Comparison of ENCODE assay signal across 8 mouse cellular contexts in the genomic region with DNA sequence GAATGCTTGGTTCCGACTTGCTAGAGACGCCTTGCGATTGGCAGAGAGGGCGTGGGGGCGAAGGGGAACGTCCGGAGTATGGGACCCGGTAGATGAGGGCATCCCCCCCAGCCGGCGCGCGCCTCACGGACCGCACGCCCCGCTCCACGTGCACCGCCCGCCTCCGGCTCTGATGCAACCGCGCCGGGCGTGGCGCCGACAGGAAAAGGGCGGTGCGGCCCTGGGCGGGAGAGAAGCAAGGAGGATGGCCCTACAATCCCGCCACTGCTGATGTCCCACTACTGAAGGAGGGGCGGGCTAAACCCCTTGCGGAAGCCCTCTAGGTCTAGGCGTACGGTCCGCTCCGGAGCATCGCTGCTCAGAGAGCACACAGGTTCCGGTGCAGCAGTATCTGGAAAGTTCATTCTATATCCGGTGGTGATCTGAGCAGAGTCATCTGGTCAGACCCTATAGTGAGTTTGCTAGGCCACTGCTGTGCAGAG. TPM values are rescaled to one million over a fixed set of nuclear protein-coding genes. Genes with fewer than 3 reads are reported as not detected.
DNase-seq lines count a peak whose midpoint lies in the region; ATAC-seq and TF ChIP-seq lines count a peak whose summit lies in the region.

No protein-coding gene starts in this region.

- peak; percentile 81 for DNase-seq in ES-E14 (ENCODE audit: low read depth, low spot score)
- DNase-seq in cerebellum, adult 11-12 months = peak; percentile 91
- peak; percentile 86 for DNase-seq in heart, postnatal 25 days (ENCODE audit: low spot score)
- peak; percentile 77 to 81 for DNase-seq in layer of hippocampus, adult 18-20 months (ENCODE audit: low spot score in 2 of 2)
- peak; percentile 95 for DNase-seq in lung, embryonic 14.5 days
- peak; percentile 82 for DNase-seq in testis, postnatal 14 days (ENCODE audit: low spot score)

- H3K27me3 ChIP-seq in forebrain, embryonic 15.5 days = no peaks in the 10 kb centered on the region
- no peaks in the 10 kb centered on the region for H3K27me3 ChIP-seq in lung, embryonic 14.5 days (ENCODE audit: insufficient read depth, low read length)

- H3K4me1 ChIP-seq in ES-E14 (ENCODE audit: control insufficient read depth in 2 of 2, insufficient read depth in 2 of 2, low read length in 2 of 2, poor library complexity in 1 of 2) = peaks cover 3 to 25% of the 10 kb centered on the region in 2 experiments
- peaks cover 9% of the 10 kb centered on the region; the same call in 1 of the 2 replicates for H3K4me1 ChIP-seq in forebrain, embryonic 15.5 days
- H3K4me1 ChIP-seq in lung, embryonic 14.5 days (ENCODE audit: insufficient read depth) = peaks cover 8% of the 10 kb centered on the region; the same call in 1 of the 2 replicates

- TF ChIP-seq CTCF in lung, embryonic 14.5 days (IDR thresholded peaks at IDR 0.05; ENCODE audit: low read depth) = no peak

- H3K9ac ChIP-seq in ES-E14 (ENCODE audit: insufficient read depth, low read depth, low read length, poor library complexity, severe bottlenecking) = peak overlapping the region; percentile 90
- peak overlapping the region; percentile 77 for H3K9ac ChIP-seq in forebrain, embryonic 15.5 days (replicated peaks)
- H3K9ac ChIP-seq in lung, embryonic 14.5 days = peak overlapping the region; percentile 85

- peak; percentile 93 for ATAC-seq in forebrain, embryonic 15.5 days (replicated peaks)
- ATAC-seq in lung, embryonic 14.5 days (ENCODE audit: insufficient read depth) = peak; percentile 94
- peak; percentile 83 for ATAC-seq in neutrophil, adult 5-6 weeks (ENCODE audit: extremely low read depth, insufficient number of reproducible peaks, low FRiP score, poor library complexity, severe bottlenecking)

- peak overlapping the region; percentile 91 for H3K4me2 ChIP-seq in forebrain, embryonic 15.5 days (replicated peaks)
- H3K4me2 ChIP-seq in lung, embryonic 14.5 days = peak overlapping the region; percentile 91

- peak overlapping the region; percentile 77 for H3K27ac ChIP-seq in ES-E14 (ENCODE audit: insufficient read depth, low read depth, low read length, poor library complexity, severe bottlenecking)
- H3K27ac ChIP-seq in forebrain, embryonic 15.5 days (replicated peaks) = peak overlapping the region; percentile 87
- peak overlapping the region; percentile 98 for H3K27ac ChIP-seq in lung, embryonic 14.5 days (ENCODE audit: low read depth)

- H3K9me3 ChIP-seq in ES-E14 (ENCODE audit: control insufficient read depth, insufficient read depth, low read depth, low read length) = no peaks in the 10 kb centered on the region
- no peaks in the 10 kb centered on the region for H3K9me3 ChIP-seq in forebrain, embryonic 15.5 days
- no peaks in the 10 kb centered on the region for H3K9me3 ChIP-seq in lung, embryonic 14.5 days (ENCODE audit: low read depth, low read length)

- peak overlapping the region; percentile 75 to 84 for H3K4me3 ChIP-seq in ES-E14 (ENCODE audit: insufficient read depth in 1 of 2, low read depth in 1 of 2, low read length in 2 of 2, poor library complexity in 1 of 2, severe bottlenecking in 1 of 2)
- H3K4me3 ChIP-seq in forebrain, embryonic 15.5 days = peak overlapping the region; percentile 83
- peak overlapping the region; percentile 74 for H3K4me3 ChIP-seq in lung, embryonic 14.5 days (ENCODE audit: low read depth, low read length)

- intact Hi-C loops in heart, postnatal 25 days (cut with DNase I) = no loop called here

- peaks cover under 1% of the 10 kb centered on the region; the same call in 1 of the 2 replicates for H3K36me3 ChIP-seq in ES-E14 (ENCODE audit: control insufficient read depth, insufficient read depth, low read length, poor library complexity, severe bottlenecking)
- no peaks in the 10 kb centered on the region for H3K36me3 ChIP-seq in forebrain, embryonic 15.5 days
- H3K36me3 ChIP-seq in lung, embryonic 14.5 days (ENCODE audit: insufficient read depth) = no peaks in the 10 kb centered on the region

- in situ Hi-C loops in ES-E14 (cut with MboI; ENCODE audit: low sequenced_read_pairs in 2 of 2, unreplicated experiment in 2 of 2) = no loop called here

- WGBS in forebrain, embryonic 15.5 days = 0% methylated on average over 31 of the region's 39 CpGs
- under 1% methylated on average over 39 of the region's 39 CpGs for WGBS in lung, embryonic 14.5 days

TF ChIP-seq in ES-E14, 5 proteins besides CTCF, POLR2A, EP300 and RAD21:
- TF ChIP-seq CHD2 (IDR thresholded peaks at IDR 0.05; ENCODE audit: low read depth, low read length) (no peak), HCFC1 (IDR thresholded peaks at IDR 0.05; ENCODE audit: borderline replicate concordance, insufficient read depth, low read length) (no peak), MAFK (IDR thresholded peaks at IDR 0.05; ENCODE audit: insufficient read depth, low read depth, low read length) (no peak), ZC3H11A (IDR thresholded peaks at IDR 0.05; ENCODE audit: borderline replicate concordance, low read depth, low read length) (no peak), ZNF384 (IDR thresholded peaks at IDR 0.05; ENCODE audit: low read depth, low read length) (no peak)

RNA-seq across cellular contexts. Expression of a gene that starts 0.7 kb away (rescaled TPM):
- total RNA-seq in ES-E14 (2012; rRNA removed) = 48.5 and 67.0 TPM in 2 replicates
- polyA plus RNA-seq in forebrain, embryonic 15.5 days (2015; fragmentation: Nextera tagmentation; extraction: Ambion mirVana) = 3.6 and 3.7 TPM in 2 replicates
- 1 to 10 TPM in 1 of 2 experiments, under 1 TPM in 1; 0.75 to 1.7 TPM for total RNA-seq in heart, postnatal 25 days (2021)
- 1 to 10 TPM; 8.7 to 8.9 TPM for total RNA-seq in layer of hippocampus, adult 18-20 months (2021)
- 20.6 and 21.7 TPM in 2 replicates for polyA plus RNA-seq in lung, embryonic 14.5 days (2014; fragmentation: Nextera tagmentation; extraction: Ambion mirVana)
- 39.5 and 41.7 TPM in 2 replicates for total RNA-seq in neutrophil, adult 5-6 weeks (2017)

Comparison
In these comparisons a context has a peak if more than half of its experiments do, and no peak if none do; other contexts are left out.
1. Peak in every context shown above with its lines: DNase-seq, ATAC-seq, H3K4me3 ChIP-seq and H3K27ac ChIP-seq.